Mouse (Mus musculus): ENCODE measurements around the gene Tmem132b. TPM values are rescaled to one million over a fixed set of nuclear protein-coding genes. Genes with fewer than 3 reads are reported as not detected.

The Tmem132b gene
- polyA plus RNA-seq, 1 experiment, result not detected

DNA sequence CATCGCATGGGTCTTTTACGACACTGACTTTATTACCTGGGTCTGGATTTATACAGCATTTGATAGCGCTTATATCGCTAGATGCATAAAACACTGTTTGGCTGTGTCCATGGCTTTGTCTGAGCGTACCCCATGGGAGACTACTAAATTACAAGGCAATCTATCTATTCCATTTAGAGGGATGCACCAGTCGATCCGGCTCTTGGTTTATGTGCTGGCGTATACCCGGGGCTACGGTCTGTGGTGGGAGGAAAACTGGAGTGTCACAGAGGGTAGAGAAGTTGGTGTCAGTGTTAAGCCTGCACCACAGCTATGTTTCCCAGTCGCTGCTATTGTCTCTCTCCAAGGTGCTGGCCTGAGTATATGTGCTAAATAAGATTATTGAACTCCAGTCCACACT, 34.2 kb downstream of the Tmem132b start:
- TF ChIP-seq POLR2A (IDR thresholded peaks at IDR 0.05; ENCODE audit: borderline replicate concordance, low read depth, low read length) (no peak), CTCF (IDR thresholded peaks at IDR 0.05; ENCODE audit: low read depth, low read length) (no peak)
- Histone ChIP-seq H3K4me1 (ENCODE audit: control insufficient read depth, insufficient read depth, low read length) (no peaks in the 10 kb centered on the region), H3K27ac (ENCODE audit: insufficient read depth, low read depth, low read length) (no peak overlapping the region), H3K4me3 (ENCODE audit: insufficient read depth, low read length) (no peak overlapping the region)

DNA sequence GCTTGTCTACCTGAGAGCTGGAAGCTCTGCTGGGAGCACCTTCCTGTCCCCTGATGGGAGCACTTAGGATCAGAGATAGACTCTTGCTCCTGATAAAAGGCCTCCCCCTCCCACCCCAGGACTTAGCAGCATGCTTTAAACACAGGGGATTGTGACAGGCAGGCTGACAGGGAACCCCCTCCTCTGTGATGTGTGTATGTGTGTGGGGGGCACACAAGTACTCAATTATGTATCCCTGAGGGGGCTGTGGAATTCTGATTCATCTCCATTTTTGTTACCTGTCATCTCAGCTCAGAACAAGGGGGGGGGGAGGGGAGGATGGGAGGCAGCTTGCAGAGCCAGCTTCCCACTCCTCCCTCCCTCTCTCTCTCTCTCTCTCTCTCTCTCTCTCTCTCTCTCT, 36.9 kb downstream of the Tmem132b start:
- Histone ChIP-seq H3K4me3 (ENCODE audit: insufficient read depth, low read length) (no peak overlapping the region), H3K4me1 (ENCODE audit: control insufficient read depth, insufficient read depth, low read length) (no peaks in the 10 kb centered on the region), H3K27ac (ENCODE audit: insufficient read depth, low read depth, low read length) (no peak overlapping the region)
- TF ChIP-seq POLR2A (IDR thresholded peaks at IDR 0.05; ENCODE audit: borderline replicate concordance, low read depth, low read length) (no peak), CTCF (IDR thresholded peaks at IDR 0.05; ENCODE audit: low read depth, low read length) (no peak)

DNA sequence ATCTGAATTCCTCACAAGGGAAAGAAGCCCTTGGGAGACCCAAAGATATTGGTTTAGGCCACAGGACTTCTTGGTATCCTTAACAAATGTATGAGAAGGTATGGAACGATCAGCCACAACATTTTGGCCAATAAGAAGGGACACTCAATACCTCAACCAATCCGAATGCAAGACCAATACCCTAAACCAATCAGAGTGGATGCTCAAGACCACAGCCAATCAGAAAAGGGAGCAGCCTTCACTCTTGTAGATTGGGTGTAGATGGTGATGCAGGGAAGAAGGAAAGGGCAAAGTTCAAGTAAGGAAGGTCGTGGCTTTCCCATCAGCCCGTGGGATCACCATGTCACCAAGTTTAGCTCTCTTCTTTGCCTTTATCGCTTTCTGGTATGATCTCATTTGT, 40.4 kb downstream of the Tmem132b start:
- Histone ChIP-seq H3K4me1 (ENCODE audit: control insufficient read depth, insufficient read depth, low read length) (no peaks in the 10 kb centered on the region), H3K27ac (ENCODE audit: insufficient read depth, low read depth, low read length) (no peak overlapping the region), H3K4me3 (ENCODE audit: insufficient read depth, low read length) (no peak overlapping the region)
- no peak for TF ChIP-seq POLR2A (IDR thresholded peaks at IDR 0.05; ENCODE audit: borderline replicate concordance, low read depth, low read length)
- TF ChIP-seq CTCF (IDR thresholded peaks at IDR 0.05; ENCODE audit: low read depth, low read length), result no peak

DNA sequence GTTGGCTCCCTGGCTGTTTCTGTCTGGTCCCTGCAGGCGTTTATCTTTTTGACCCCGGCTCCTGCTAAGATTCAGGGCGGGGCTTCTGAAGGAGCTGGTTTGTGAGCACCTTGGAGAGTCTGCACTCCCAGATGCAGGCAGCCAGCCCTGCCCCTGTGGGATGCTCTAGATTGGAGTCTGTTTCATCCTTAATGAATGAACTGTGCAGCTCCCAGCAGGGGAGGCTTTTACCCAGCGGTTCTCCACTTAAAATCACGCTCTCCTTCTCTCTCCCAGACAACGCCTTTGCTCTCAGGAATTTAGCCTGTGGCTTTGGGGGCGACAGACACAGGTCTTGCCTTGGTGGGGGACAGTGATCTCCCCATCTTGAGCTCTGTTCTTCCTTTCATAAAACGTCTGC, 43.3 kb downstream of the Tmem132b start:
- TF ChIP-seq POLR2A (IDR thresholded peaks at IDR 0.05; ENCODE audit: borderline replicate concordance, low read depth, low read length), result no peak
- no peak for TF ChIP-seq CTCF (IDR thresholded peaks at IDR 0.05; ENCODE audit: low read depth, low read length)
- H3K4me1 ChIP-seq (ENCODE audit: control insufficient read depth, insufficient read depth, low read length), result no peaks in the 10 kb centered on the region
- H3K27ac ChIP-seq (ENCODE audit: insufficient read depth, low read depth, low read length), result no peak overlapping the region
- H3K4me3 ChIP-seq (ENCODE audit: insufficient read depth, low read length), result no peak overlapping the region

DNA sequence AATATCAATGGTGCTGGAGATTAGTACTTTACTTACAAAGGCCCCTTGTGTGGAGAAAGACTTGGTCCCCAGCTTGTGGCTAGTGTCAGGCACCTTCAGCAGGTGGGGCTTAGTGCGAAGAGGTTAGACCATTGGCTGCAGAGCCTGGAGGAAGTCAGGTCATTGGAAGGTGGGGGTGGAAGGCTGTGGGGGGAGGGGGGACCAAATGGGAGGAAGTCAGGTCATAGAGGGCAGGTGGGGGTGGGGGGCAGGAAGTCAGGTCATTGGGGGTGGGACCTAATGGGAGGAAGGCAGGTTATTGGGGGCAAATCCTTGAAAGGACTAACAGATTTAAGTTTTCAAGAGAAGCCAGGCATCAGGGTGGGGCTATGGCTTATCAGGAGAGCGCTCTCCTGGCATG, 44.3 kb downstream of the Tmem132b start:
- no peak overlapping the region for H3K4me3 ChIP-seq (ENCODE audit: insufficient read depth, low read length)
- TF ChIP-seq CTCF (IDR thresholded peaks at IDR 0.05; ENCODE audit: low read depth, low read length), result no peak
- TF ChIP-seq POLR2A (IDR thresholded peaks at IDR 0.05; ENCODE audit: borderline replicate concordance, low read depth, low read length), result no peak
- no peaks in the 10 kb centered on the region for H3K4me1 ChIP-seq (ENCODE audit: control insufficient read depth, insufficient read depth, low read length)
- no peak overlapping the region for H3K27ac ChIP-seq (ENCODE audit: insufficient read depth, low read depth, low read length)

DNA sequence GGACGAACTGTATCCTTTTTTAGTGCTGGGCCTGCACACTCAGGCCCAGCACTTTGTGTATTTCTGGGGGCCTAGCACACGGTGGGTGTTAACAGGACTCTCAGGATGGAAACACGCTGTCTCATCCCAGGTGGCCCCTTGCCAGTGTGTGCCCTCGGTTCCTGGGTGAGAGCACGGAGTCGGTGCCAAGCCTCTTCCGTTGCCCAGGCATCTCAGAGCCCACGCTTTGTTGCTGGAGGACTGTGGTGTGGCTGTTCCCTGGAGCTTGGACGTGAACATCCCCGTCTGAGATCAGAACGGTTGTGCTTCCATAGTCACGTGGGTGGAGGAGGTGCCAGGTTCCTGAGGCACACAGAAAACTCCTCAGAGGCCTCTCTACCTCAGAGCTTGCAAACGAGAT, 47.1 kb downstream of the Tmem132b start:
- no peak overlapping the region for H3K4me3 ChIP-seq (ENCODE audit: insufficient read depth, low read length)
- H3K4me1 ChIP-seq (ENCODE audit: control insufficient read depth, insufficient read depth, low read length), result no peaks in the 10 kb centered on the region
- H3K27ac ChIP-seq (ENCODE audit: insufficient read depth, low read depth, low read length), result no peak overlapping the region
- TF ChIP-seq POLR2A (IDR thresholded peaks at IDR 0.05; ENCODE audit: borderline replicate concordance, low read depth, low read length) (no peak), CTCF (IDR thresholded peaks at IDR 0.05; ENCODE audit: low read depth, low read length) (no peak)

DNA sequence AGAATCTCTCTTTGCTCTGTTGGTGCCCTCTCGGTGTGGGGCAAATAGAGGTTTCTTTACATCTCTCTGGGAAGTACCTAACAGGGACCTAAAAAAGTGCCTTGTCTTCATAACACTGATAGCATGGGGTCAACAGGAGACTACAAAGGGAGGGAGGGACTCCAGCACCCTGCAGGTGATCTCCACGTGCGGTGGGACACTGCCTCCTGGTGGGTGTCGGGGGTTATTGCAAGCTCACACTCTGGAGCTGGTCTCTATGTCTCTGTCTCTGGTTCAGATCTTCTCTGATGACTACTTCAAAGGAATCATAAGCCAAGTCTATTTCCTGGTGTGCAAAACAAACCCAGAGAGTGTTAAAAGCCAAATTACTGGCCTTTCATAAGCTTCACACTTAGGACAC, 47.6 kb downstream of the Tmem132b start:
- H3K27ac ChIP-seq (ENCODE audit: insufficient read depth, low read depth, low read length), result no peak overlapping the region
- TF ChIP-seq POLR2A (IDR thresholded peaks at IDR 0.05; ENCODE audit: borderline replicate concordance, low read depth, low read length), result no peak
- no peak for TF ChIP-seq CTCF (IDR thresholded peaks at IDR 0.05; ENCODE audit: low read depth, low read length)
- H3K4me1 ChIP-seq (ENCODE audit: control insufficient read depth, insufficient read depth, low read length), result no peaks in the 10 kb centered on the region
- no peak overlapping the region for H3K4me3 ChIP-seq (ENCODE audit: insufficient read depth, low read length)

DNA sequence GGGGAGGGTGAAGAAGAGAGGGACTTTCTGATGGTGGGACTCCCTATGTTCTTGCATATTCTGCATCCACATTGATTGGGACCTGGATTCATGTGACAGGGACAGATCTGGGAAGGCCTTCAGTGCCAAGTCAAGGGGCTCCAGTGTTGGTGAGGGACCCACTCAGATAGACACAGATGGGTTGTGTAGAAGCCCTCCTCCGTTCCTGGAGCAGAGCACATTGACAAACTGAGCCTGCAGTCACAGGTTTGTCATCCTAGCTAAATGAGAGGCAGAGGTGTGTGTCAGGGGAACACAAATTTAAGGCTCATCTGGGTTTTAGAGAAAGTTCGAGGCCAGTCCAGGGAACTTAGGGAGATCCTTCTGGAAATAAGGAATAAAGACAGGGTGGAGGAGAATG, 51.7 kb downstream of the Tmem132b start:
- no peaks in the 10 kb centered on the region for H3K4me1 ChIP-seq (ENCODE audit: control insufficient read depth, insufficient read depth, low read length)
- TF ChIP-seq CTCF (IDR thresholded peaks at IDR 0.05; ENCODE audit: low read depth, low read length) (no peak), POLR2A (IDR thresholded peaks at IDR 0.05; ENCODE audit: borderline replicate concordance, low read depth, low read length) (no peak)
- no peak overlapping the region for H3K4me3 ChIP-seq (ENCODE audit: insufficient read depth, low read length)
- H3K27ac ChIP-seq (ENCODE audit: insufficient read depth, low read depth, low read length), result no peak overlapping the region

DNA sequence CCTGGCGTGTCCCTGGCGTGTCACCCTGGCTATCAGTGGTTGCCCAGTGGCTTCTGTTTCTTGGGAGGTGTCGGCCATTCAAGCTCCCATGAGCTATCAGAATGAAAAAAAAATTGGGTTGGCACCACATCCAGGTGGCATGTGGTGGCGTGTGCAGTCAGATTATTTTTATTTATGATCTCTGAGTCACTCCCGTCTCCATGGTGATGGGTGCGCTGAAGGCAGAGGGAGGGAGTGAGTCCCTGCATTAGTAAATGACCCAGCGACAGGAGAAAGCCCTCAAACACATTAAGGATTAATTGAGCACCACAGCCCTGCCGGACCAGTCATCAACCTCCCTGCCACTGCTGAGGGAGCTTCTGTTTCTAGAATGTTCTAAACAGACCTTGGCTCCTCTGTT, 52.3 kb downstream of the Tmem132b start:
- Histone ChIP-seq H3K4me3 (ENCODE audit: insufficient read depth, low read length) (no peak overlapping the region), H3K27ac (ENCODE audit: insufficient read depth, low read depth, low read length) (no peak overlapping the region), H3K4me1 (ENCODE audit: control insufficient read depth, insufficient read depth, low read length) (no peaks in the 10 kb centered on the region)
- no peak for TF ChIP-seq CTCF (IDR thresholded peaks at IDR 0.05; ENCODE audit: low read depth, low read length)
- no peak for TF ChIP-seq POLR2A (IDR thresholded peaks at IDR 0.05; ENCODE audit: borderline replicate concordance, low read depth, low read length)

DNA sequence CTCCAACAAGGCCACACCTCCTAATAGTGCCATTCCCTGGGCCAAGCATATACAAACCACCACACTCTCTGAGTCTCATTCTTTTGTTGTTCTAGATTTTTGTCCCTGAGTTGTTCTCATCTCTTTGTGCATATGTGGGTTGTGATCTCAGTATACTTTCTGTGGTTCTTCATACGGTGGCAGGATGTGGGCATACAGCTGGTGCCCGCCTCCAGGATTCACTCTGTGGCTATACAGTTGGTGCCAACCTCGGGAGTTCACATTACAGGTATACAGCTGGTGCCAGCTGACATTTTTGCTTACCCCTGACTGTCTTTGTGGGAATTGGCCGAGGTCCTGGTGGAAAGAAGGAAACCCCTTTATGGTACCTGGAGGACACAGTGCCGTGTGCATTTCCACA, 53.6 kb downstream of the Tmem132b start:
- TF ChIP-seq CTCF (IDR thresholded peaks at IDR 0.05; ENCODE audit: low read depth, low read length) (no peak), POLR2A (IDR thresholded peaks at IDR 0.05; ENCODE audit: borderline replicate concordance, low read depth, low read length) (no peak)
- no peak overlapping the region for H3K4me3 ChIP-seq (ENCODE audit: insufficient read depth, low read length)
- no peak overlapping the region for H3K27ac ChIP-seq (ENCODE audit: insufficient read depth, low read depth, low read length)
- H3K4me1 ChIP-seq (ENCODE audit: control insufficient read depth, insufficient read depth, low read length), result no peaks in the 10 kb centered on the region

DNA sequence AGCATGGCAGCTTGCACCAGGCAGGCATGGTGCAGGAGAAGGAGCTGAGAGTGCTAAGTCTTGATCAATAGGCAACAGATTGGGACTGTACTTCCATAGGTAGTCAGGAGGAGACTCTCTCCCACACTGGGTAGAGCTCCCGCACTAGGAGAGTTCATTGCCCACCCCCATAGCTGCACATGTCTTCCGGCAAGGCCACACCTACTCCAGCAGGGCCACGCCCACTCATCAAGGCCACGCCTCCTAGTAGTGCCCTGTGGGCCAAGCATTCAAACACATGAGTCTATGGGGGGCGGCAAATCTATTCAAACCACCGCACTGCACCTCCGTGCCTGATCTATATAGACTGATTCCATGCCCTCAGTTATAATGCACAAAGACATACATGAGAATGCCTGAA, 56.6 kb downstream of the Tmem132b start:
- no peak for TF ChIP-seq POLR2A (IDR thresholded peaks at IDR 0.05; ENCODE audit: borderline replicate concordance, low read depth, low read length)
- no peak for TF ChIP-seq CTCF (IDR thresholded peaks at IDR 0.05; ENCODE audit: low read depth, low read length)
- Histone ChIP-seq H3K4me3 (ENCODE audit: insufficient read depth, low read length) (no peak overlapping the region), H3K4me1 (ENCODE audit: control insufficient read depth, insufficient read depth, low read length) (no peaks in the 10 kb centered on the region), H3K27ac (ENCODE audit: insufficient read depth, low read depth, low read length) (no peak overlapping the region)

Measured in bone marrow macrophage, adult 2 months (primary cell).